Mouse (Mus musculus) CD4-positive helper T cell, adult 2 months (primary cell): ENCODE data around the gene 0610040J01Rik.
"Not testable (repeated sequence)": the region's sequence is repeated elsewhere in the genome, so short reads cannot be mapped to it uniquely, and the experiment has no call there.

Experiments
- DNase-seq: peaks from one replicate; pipeline ENCODE4 v3.0.0-alpha.2; 2012; ENCODE audit warnings: low read depth, missing footprints, low spot score

0610040J01Rik gene

GRCm38 (mm10) chr5:63828380-63829185 lies 16.4 kb downstream of the 0610040J01Rik start:
- DNase-seq = no peak

- no peak for DNase-seq
Measured at GRCm38 (mm10) chr5:63831054-63831453, 18.9 kb downstream of the 0610040J01Rik start.

- DNase-seq = no peak
Measured at GRCm38 (mm10) chr5:63833955-63834354, 21.8 kb downstream of the 0610040J01Rik start.

GRCm38 (mm10) chr5:63834435-63834834 lies 22.3 kb downstream of the 0610040J01Rik start:
- DNase-seq = no peak

GRCm38 (mm10) chr5:63837115-63837514 lies 25.0 kb downstream of the 0610040J01Rik start:
- DNase-seq = no peak

- DNase-seq = no peak
Measured at GRCm38 (mm10) chr5:63837851-63838250, 25.7 kb downstream of the 0610040J01Rik start.

- DNase-seq = no peak
Measured at GRCm38 (mm10) chr5:63839801-63840416, 27.7 kb downstream of the 0610040J01Rik start.

GRCm38 (mm10) chr5:63847080-63847479 lies 34.9 kb downstream of the 0610040J01Rik start:
- DNase-seq = no peak

GRCm38 (mm10) chr5:63847541-63848226 lies 35.5 kb downstream of the 0610040J01Rik start:
- no peak for DNase-seq

- DNase-seq = no peak
Measured at GRCm38 (mm10) chr5:63858901-63859300, 46.7 kb downstream of the 0610040J01Rik start.

- DNase-seq = no peak
Measured at GRCm38 (mm10) chr5:63867421-63867820, 55.3 kb downstream of the 0610040J01Rik start.

- no peak for DNase-seq
Measured at GRCm38 (mm10) chr5:63872176-63872932, 60.2 kb downstream of the 0610040J01Rik start.

- DNase-seq = no peak
Measured at GRCm38 (mm10) chr5:63874880-63875279, 62.7 kb downstream of the 0610040J01Rik start.

- DNase-seq = no peak
Measured at GRCm38 (mm10) chr5:63876081-63876480, 63.9 kb downstream of the 0610040J01Rik start.

- DNase-seq = no peak
Measured at GRCm38 (mm10) chr5:63879026-63879425, 66.9 kb downstream of the 0610040J01Rik start.

GRCm38 (mm10) chr5:63886292-63886691 lies 74.1 kb downstream of the 0610040J01Rik start:
- no peak for DNase-seq

GRCm38 (mm10) chr5:63886709-63887108 lies 74.5 kb downstream of the 0610040J01Rik start:
- peak; percentile 27 for DNase-seq

- no peak for DNase-seq
Measured at GRCm38 (mm10) chr5:63887111-63887510, 74.9 kb downstream of the 0610040J01Rik start.

- no peak for DNase-seq
Measured at GRCm38 (mm10) chr5:63891241-63891640, 79.1 kb downstream of the 0610040J01Rik start.

GRCm38 (mm10) chr5:63891912-63892311 lies 79.7 kb downstream of the 0610040J01Rik start:
- no peak for DNase-seq

- not testable (repeated sequence) for DNase-seq
Measured at GRCm38 (mm10) chr5:63897001-63897819, 85.0 kb downstream of the 0610040J01Rik start.
